Mouse (Mus musculus) kidney, adult 10 weeks (tissue): ENCODE results near the gene Fosl2. TPM values are rescaled to one million over a fixed set of nuclear protein-coding genes. Genes with fewer than 3 reads are reported as not detected.

Experiments
- polyA plus RNA-seq: library from polyadenylated mRNA; stranded (reverse); fragments of 350-450 nt; fragmentation: Illumina TruSeq; extraction: RNeasy Lipid Tissue Mini Kit (QIAGEN cat#74804); gene quantifications from one replicate; pipeline ENCODE4 v1.2.3, GENCODE M21; 2014; ENCODE audit warnings: low read depth, low replicate concordance

Fosl2 gene
- polyA plus RNA-seq: 6.0 TPM

GRCm38 (mm10) chr5:32135336-32136206 lies at the start of gene Fosl2:
Gene Fosl2 (plus strand): TSS chr5:32135801.

Other genes starting within 250 kb of the Fosl2 start
- 0.49 TPM for gene Plb1, start 96.9 kb downstream of the Fosl2 start, polyA plus RNA-seq